Mouse (Mus musculus) heart, embryonic 13.5 days (tissue): Measurements from ENCODE around the gene Olfr738. TPM values are rescaled to one million over a fixed set of nuclear protein-coding genes. Genes with fewer than 3 reads are reported as not detected.

Experiments used
- ATAC-seq: fragments of 200-750 bp; cut with Nextera tagmentation; 2 replicates; pipeline ENCODE4 v1.8.0; 2017; ENCODE audit warnings: moderate TSS enrichment; ENCODE audit not compliant: insufficient number of reproducible peaks, low FRiP score, low TSS enrichment; ENCODE audit errors: extremely low read depth
- H3K27ac ChIP-seq: fragments of 300-500 bp; sonication (generic); replicated peaks from 2 replicates; pipeline ENCODE4 v1.5.1; 2015; ENCODE audit warnings: moderate library complexity, mild to moderate bottlenecking, inconsistent platforms
- H3K27me3 ChIP-seq: fragments of 300-500 bp; sonication (generic); replicated peaks from 2 replicates; pipeline ENCODE4 v1.6.1; 2015; ENCODE audit warnings: mild to moderate bottlenecking, inconsistent platforms
- H3K36me3 ChIP-seq: fragments of 300-500 bp; sonication (generic); 2 replicates; pipeline ENCODE4 v1.6.1; 2015; ENCODE audit warnings: mild to moderate bottlenecking, inconsistent platforms
- H3K4me1 ChIP-seq: fragments of 300-500 bp; sonication (generic); 2 replicates; pipeline ENCODE4 v1.6.1; 2015; ENCODE audit warnings: inconsistent platforms
- H3K4me2 ChIP-seq: fragments of 300-500 bp; sonication (generic); 2 replicates; pipeline ENCODE4 v1.6.1; 2015; ENCODE audit warnings: inconsistent platforms, mild to moderate bottlenecking, moderate library complexity
- H3K4me3 ChIP-seq: fragments of 300-500 bp; sonication (generic); 2 replicates; pipeline ENCODE4 v1.5.1; 2015; ENCODE audit warnings: moderate library complexity, mild to moderate bottlenecking, inconsistent platforms
- H3K9ac ChIP-seq: fragments of 300-500 bp; sonication (generic); 2 replicates; pipeline ENCODE4 v1.6.1; 2015; ENCODE audit warnings: inconsistent platforms, mild to moderate bottlenecking, moderate library complexity
- H3K9me3 ChIP-seq: fragments of 300-500 bp; sonication (generic); 2 replicates; pipeline ENCODE4 v1.6.1; 2016; ENCODE audit warnings: inconsistent platforms
- WGBS: fragments of 180-500 bp; shearing (Covaris S2); methylation state at CpG from one replicate; pipeline ENCODE4 v1.1.7; 2015; ENCODE audit warnings: mixed read lengths; 5-methylcytosine and 5-hydroxymethylcytosine counted together
- polyA plus RNA-seq: library from polyadenylated mRNA; unstranded; fragments of >200 nt; fragmentation: Nextera tagmentation; extraction: Ambion mirVana; gene quantifications from 2 replicates; pipeline ENCODE4 v1.2.1, GENCODE M21; 2015

Olfr738 gene
- polyA plus RNA-seq: not detected in 2 replicates

GRCm38 (mm10) chr14:50407268-50407667 lies at the start of gene Olfr738:
Olfr738 (plus strand) TSS chr14:50407568.
- Histone ChIP-seq H3K9me3 (no peaks in the 10 kb centered on the region), H3K9ac (no peak within 1 kb of the TSS), H3K4me1 (no peaks in the 10 kb centered on the region), H3K4me3 (no peak within 1 kb of the TSS), H3K4me2 (no peak within 1 kb of the TSS), H3K27ac (no peak within 1 kb of the TSS), H3K36me3 (no peaks in the 10 kb centered on the region), H3K27me3 (no peaks in the 10 kb centered on the region)
- no peak for ATAC-seq
- 89% methylated on average over 1 of the region's 1 CpGs for WGBS

- ATAC-seq: no peak
- 65% methylated on average over 2 of the region's 2 CpGs for WGBS
- H3K9me3 ChIP-seq: no peaks in the 10 kb centered on the region
Observed at GRCm38 (mm10) chr14:50357593-50357992, 49.8 kb upstream of the Olfr738 start, which contains the start of gene Tlr11. Tlr11 (plus strand) TSS chr14:50357914.

GRCm38 (mm10) chr14:50360480-50360879 lies 46.9 kb upstream of the Olfr738 start:
- H3K9ac ChIP-seq: no peak overlapping the region
- no peak overlapping the region for H3K4me3 ChIP-seq
- ATAC-seq: no peak
- H3K4me2 ChIP-seq: no peak overlapping the region
- no peaks in the 10 kb centered on the region for H3K27me3 ChIP-seq
- H3K36me3 ChIP-seq: no peaks in the 10 kb centered on the region
- no peaks in the 10 kb centered on the region for H3K4me1 ChIP-seq
- WGBS: 78% methylated on average over 3 of the region's 3 CpGs
- no peaks in the 10 kb centered on the region for H3K9me3 ChIP-seq
- H3K27ac ChIP-seq: no peak overlapping the region

More at GRCm38 (mm10) chr14:50357593-50357992, 49.8 kb upstream of the Olfr738 start, which contains the start of gene Tlr11:
- Histone ChIP-seq H3K27ac (no peak within 1 kb of the TSS), H3K4me1 (no peaks in the 10 kb centered on the region), H3K4me2 (no peak within 1 kb of the TSS), H3K27me3 (no peaks in the 10 kb centered on the region), H3K36me3 (no peaks in the 10 kb centered on the region), H3K4me3 (no peak within 1 kb of the TSS), H3K9ac (no peak within 1 kb of the TSS)

GRCm38 (mm10) chr14:50363561-50363960 lies 43.8 kb upstream of the Olfr738 start:
- H3K9ac ChIP-seq: no peak overlapping the region
- H3K27me3 ChIP-seq: no peaks in the 10 kb centered on the region
- H3K9me3 ChIP-seq: no peaks in the 10 kb centered on the region
- H3K4me3 ChIP-seq: no peak overlapping the region
- H3K4me2 ChIP-seq: no peak overlapping the region
- 77% methylated on average over 2 of the region's 2 CpGs for WGBS
- no peaks in the 10 kb centered on the region for H3K36me3 ChIP-seq
- no peaks in the 10 kb centered on the region for H3K4me1 ChIP-seq
- ATAC-seq: no peak
- H3K27ac ChIP-seq: no peak overlapping the region

- Histone ChIP-seq H3K4me2 (no peak within 1 kb of the TSS), H3K4me3 (no peak within 1 kb of the TSS), H3K9me3 (no peaks in the 10 kb centered on the region), H3K4me1 (no peaks in the 10 kb centered on the region), H3K9ac (no peak within 1 kb of the TSS), H3K27ac (no peak within 1 kb of the TSS), H3K36me3 (no peaks in the 10 kb centered on the region), H3K27me3 (no peaks in the 10 kb centered on the region)
- 61% methylated on average over 2 of the region's 2 CpGs for WGBS
- ATAC-seq: no peak
Observed at GRCm38 (mm10) chr14:50380863-50381262, 26.5 kb upstream of the Olfr738 start, which contains the start of gene Olfr736. Olfr736 (plus strand) TSS chr14:50381163.

GRCm38 (mm10) chr14:50418326-50418725 lies 11.0 kb downstream of the Olfr738 start, which contains the start of gene Olfr739:
Olfr739 (plus strand) TSS chr14:50418626.
- WGBS: 56% methylated on average over 2 of the region's 2 CpGs
- ATAC-seq: no peak

GRCm38 (mm10) chr14:50445245-50445644 lies 37.9 kb downstream of the Olfr738 start, which contains the start of gene Olfr740:
Olfr740 (plus strand) TSS chr14:50445545.
- H3K27ac ChIP-seq: no peak within 1 kb of the TSS
- 75% methylated on average over 3 of the region's 3 CpGs for WGBS
- no peak within 1 kb of the TSS for H3K4me3 ChIP-seq
- no peaks in the 10 kb centered on the region for H3K4me1 ChIP-seq
- ATAC-seq: no peak
- no peak within 1 kb of the TSS for H3K4me2 ChIP-seq
- H3K36me3 ChIP-seq: no peaks in the 10 kb centered on the region
- no peaks in the 10 kb centered on the region for H3K27me3 ChIP-seq
- no peaks in the 10 kb centered on the region for H3K9me3 ChIP-seq
- no peak within 1 kb of the TSS for H3K9ac ChIP-seq

More at GRCm38 (mm10) chr14:50418326-50418725, 11.0 kb downstream of the Olfr738 start, which contains the start of gene Olfr739:
- H3K4me2 ChIP-seq: no peak within 1 kb of the TSS
- H3K4me3 ChIP-seq: no peak within 1 kb of the TSS
- no peaks in the 10 kb centered on the region for H3K4me1 ChIP-seq
- no peak within 1 kb of the TSS for H3K9ac ChIP-seq
- no peaks in the 10 kb centered on the region for H3K9me3 ChIP-seq
- H3K27ac ChIP-seq: no peak within 1 kb of the TSS
- no peaks in the 10 kb centered on the region for H3K27me3 ChIP-seq
- H3K36me3 ChIP-seq: no peaks in the 10 kb centered on the region

Other genes with a start within 250 kb of the Olfr738 start
- not detected in 2 replicates for gene Olfr730, start 219.4 kb upstream of the Olfr738 start, polyA plus RNA-seq
- gene Olfr731, start 165.7 kb upstream of the Olfr738 start, polyA plus RNA-seq: not detected in 2 replicates
- not detected in 2 replicates for gene Olfr732, start 123.4 kb upstream of the Olfr738 start, polyA plus RNA-seq
- not detected in 2 replicates for gene Olfr733, start 106.0 kb upstream of the Olfr738 start, polyA plus RNA-seq
- not detected in 2 replicates for gene Olfr734, start 80.8 kb upstream of the Olfr738 start, polyA plus RNA-seq
- not detected in 2 replicates for gene Olfr735, start 58.7 kb upstream of the Olfr738 start, polyA plus RNA-seq
- not detected in 2 replicates for gene Tlr11, start 49.7 kb upstream of the Olfr738 start, polyA plus RNA-seq
- gene Olfr736, start 26.4 kb upstream of the Olfr738 start, polyA plus RNA-seq: not detected in 2 replicates
- not detected in 2 replicates for gene Olfr739, start 11.1 kb downstream of the Olfr738 start, polyA plus RNA-seq
- not detected in 2 replicates for gene Olfr740, start 38.0 kb downstream of the Olfr738 start, polyA plus RNA-seq
- not detected in 2 replicates for gene Olfr741, start 65.2 kb downstream of the Olfr738 start, polyA plus RNA-seq
- not detected in 2 replicates for gene Olfr742, start 96.0 kb downstream of the Olfr738 start, polyA plus RNA-seq
- gene Olfr743, start 114.3 kb downstream of the Olfr738 start, polyA plus RNA-seq: not detected in 2 replicates
- not detected in 2 replicates for gene Olfr744, start 207.3 kb downstream of the Olfr738 start, polyA plus RNA-seq
- gene Olfr745, start 231.8 kb downstream of the Olfr738 start, polyA plus RNA-seq: not detected in 2 replicates
- not detected in 2 replicates for gene Olfr746, start 239.5 kb downstream of the Olfr738 start, polyA plus RNA-seq